Mouse (Mus musculus): ENCODE results near the gene Rpa3.

Gene Rpa3

DNA sequence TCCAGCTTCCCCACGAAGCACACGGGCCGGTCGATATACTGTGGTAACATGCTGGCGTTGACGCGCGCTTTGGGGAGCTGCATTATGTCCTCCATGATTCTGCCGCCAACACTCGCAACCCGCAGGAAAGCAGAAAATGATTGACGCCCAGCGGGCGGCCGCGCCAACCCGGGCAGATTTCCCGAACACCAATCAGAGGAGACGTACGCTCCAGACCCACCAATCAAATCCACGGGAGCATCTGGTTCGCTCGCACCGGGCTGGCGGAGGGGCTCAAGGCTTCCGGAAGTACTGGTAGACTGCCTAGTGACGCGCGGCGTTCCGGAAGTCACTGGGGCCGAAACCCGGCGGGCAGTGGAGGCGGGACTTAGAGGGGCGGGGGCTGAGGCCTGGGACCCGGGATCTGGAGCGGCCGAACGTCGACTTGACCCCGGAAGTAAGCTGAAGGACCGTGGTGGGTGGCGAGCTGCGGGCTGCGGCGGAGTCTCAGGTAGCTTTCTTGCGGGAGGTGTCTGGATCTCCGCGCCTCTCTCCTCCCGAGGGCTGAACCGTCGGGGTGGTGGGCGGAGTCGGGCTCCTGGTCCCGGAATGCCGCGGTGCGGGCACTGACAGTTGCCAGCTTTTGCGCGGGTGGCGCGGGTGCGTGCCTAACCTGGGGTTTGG lies at the start of gene Rpa3, which contains the start of the genes Umad1 and Gm45062:
Gene Rpa3 (minus strand): TSS at position 170 of the 663 bp plus-strand sequence.
Gene Umad1 (plus strand): TSS at position 285 of the 663 bp plus-strand sequence.
Gene Gm45062 (plus strand): TSS at position 447 of the 663 bp plus-strand sequence.
- peak; percentile 97 for DNase-seq

DNA sequence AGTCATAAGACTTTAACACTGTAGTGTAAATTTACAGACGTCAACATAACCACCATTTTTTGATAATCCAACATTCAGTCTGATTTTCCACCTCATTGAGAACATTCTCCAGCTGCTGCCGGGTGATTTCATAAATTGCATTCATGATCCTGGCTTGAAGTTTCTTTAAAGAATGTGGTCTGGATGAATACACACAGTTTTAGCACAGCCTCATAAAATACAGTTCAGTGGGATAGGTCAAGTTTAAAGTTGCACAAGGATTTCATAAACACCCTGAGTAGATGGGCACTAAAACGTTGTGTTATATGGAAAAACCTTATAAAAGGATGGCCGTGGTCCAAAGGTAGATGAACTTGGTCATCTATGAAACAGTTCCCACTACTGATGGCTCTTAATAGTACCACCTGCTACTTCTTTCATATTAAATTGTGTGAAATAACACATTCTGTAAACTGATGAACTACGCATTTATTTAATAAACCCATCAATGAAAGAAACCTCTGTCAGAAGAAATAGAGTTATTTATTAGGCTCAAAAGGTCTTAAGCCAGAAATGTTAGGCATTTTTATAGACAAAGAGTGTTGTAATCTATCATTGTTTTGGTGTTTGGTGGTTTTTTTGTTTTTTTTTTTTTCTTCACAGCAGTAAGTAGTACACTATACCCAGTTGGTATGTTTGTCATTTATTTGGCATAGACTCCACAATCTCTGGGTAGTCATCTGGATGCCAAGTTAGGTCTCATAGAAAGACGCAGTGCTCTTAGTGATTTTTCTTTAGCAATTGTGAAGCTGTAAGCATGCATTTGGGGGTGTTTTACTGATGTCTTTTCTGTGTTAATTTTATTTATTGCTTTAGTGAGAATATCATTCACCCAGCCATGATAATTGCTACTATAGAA lies 49.2 kb upstream of the Rpa3 start:
- no peak for DNase-seq

DNA sequence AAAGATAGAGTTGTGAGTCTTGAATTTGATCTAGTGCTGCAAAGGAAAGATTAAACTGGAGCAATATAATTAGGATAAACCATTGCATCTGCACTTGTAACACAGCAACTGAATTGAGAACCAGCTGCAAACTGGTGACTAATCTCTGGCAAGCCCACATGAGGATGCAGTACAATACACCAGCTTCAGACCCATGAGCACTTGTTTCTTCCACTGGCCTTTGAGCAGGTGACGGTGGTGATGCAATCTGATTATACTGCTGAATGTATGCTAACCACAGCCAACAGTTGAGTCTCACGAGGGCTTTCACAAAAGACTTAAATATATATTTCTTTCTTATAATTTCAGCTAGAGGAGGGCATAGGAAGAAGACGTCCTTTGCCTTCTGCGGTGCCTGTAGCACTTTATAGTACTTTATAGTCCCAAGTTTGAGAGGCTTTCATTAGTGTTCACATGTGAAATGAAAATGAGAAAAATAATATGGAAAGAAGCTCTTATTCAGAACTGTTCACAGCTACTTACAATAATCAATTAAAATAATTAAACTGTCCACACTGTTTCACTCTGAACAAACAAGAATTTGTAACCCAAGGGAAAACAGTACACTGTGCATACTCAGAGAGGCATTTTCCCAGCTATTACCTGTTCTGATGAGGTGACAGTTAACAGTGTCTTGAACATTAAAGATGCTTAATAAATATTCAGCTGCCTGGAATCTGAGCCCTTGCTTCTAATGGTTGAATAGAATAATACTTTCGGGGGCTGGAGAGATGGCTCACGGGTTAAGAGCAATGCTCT lies 40.3 kb upstream of the Rpa3 start:
- DNase-seq = no peak

DNA sequence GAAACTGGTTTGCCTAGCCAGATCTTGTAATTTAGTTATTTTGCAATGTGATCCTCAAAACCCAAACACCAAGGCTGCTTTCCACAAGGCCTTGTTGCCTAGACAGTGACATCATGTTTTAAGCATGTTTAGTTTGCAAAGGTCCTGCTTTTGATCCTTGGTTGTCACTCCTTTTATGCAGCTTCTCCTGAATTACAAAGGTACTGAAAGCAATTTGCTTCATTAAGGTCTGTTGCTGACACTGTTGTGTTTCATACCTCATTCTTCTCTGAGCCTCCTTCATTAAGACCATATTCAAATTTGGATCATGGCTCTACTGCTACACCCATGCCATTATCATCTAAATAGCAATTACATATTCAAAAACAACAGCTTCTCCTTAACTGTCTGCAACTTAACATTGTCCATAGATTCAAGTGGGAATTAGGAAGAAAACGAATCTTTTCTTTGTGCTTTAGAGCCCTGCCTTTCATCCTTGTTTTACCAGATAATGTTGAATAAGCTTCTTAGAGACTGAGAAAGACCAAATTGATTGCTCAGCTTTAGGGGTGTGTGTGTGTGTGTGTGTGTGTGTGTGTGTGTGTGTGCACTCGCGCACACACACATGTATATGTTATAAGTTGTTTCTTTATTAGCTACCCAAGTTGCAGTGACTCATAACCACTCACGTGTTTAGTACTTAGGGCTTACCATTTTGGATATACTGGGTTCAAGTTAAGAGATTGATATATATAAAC lies 35.2 kb upstream of the Rpa3 start:
- DNase-seq = no peak

DNA sequence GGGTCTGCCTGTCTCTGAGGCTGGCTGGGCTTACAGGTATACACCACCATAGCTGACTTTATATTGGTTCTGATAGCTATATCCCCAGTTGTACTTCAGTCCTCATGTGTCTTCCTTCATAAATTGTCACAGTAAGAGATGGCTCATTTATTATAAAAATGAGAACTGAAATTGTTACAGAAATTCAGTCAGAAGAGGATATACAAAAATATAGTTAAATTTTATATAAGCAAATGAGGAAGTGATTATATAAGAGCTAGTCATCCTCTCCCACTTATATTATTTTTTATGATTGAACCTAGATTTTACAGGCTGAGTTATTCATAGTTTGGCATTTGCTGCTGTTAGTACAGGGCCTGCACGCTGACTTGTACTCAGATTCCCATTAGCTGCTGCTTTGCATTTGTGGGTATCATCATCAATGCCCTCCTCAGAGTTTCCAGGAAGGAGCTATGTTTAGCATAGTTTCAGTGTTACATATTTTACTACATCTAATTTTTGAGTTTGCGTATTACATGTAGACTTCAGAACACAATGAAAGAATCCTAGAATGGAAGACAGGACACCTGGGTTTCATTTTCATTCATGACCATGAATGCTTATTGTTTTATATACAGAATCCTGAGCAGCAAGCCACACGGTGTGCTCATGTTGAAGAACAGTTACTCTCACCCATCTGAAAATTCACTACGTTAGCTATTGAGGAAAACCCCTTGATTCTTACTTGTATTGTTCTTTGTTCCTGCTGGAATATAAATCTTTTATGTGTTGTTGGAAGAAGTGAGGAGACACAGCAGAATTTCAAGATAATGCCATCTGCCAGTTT lies 30.0 kb upstream of the Rpa3 start:
- no peak for DNase-seq

DNA sequence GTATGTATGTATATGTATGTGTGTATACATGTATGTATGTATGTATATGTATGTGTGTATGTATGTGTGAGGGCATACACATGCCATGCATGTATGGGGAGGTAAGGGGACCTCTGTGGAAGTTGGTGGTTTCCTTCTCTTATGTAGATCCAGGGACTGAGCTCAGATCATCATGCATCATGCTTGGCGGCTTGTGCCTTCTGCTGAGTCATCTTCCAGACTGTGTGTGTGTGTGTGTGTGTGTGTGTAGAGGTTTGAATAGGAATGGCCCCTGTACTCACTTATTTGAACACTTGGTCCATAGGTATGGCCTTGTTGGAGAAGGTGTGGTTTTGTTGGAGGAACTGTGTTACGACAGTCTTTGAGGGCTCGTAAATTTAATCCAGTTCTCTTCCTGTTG lies 27.2 kb upstream of the Rpa3 start:
- no peak for DNase-seq

DNA sequence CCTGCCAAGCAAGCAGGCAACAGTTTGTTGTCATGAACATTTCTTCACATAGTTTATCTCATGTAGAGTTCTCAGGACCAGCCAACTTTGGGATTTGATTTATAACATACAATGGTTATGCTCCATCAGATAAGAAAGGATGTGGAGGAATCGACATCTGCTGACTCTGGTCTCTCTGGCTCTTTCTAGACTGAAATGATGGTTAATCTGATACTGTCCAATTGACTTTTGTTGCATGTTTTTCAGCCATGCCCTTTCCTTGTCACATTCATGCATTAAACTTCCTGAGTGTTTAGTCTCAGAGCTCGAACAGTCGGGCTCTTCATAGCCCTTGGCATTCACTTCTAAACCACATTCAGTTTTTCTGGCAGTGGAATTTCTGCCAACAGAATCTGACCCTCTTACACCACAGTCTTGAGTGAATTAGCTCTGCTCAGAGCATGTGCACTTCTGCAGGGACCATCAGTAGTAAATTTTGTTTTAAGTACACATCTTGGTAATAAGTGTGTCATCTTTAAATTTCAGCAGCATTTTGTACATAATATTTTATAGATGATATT lies 26.5 kb upstream of the Rpa3 start:
- DNase-seq = no peak

DNA sequence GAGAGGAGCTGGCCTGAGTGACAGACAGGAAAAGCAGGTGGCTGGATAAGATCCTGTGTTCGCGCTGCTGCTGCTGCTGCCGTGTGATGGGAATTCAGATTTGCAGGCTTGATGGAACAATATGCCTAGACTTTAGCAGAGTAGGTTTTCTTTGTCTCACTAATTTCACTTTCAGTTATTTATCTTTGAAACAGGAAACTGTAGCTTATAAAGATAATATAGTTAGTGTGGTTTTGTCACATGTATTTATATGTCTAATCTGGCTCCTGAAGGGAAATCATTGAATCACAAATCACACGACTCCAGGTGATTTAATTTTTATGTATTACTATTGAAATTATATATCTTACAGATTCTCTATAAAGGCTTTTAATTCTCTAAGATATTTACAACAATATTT lies 24.3 kb upstream of the Rpa3 start:
- DNase-seq = no peak

DNA sequence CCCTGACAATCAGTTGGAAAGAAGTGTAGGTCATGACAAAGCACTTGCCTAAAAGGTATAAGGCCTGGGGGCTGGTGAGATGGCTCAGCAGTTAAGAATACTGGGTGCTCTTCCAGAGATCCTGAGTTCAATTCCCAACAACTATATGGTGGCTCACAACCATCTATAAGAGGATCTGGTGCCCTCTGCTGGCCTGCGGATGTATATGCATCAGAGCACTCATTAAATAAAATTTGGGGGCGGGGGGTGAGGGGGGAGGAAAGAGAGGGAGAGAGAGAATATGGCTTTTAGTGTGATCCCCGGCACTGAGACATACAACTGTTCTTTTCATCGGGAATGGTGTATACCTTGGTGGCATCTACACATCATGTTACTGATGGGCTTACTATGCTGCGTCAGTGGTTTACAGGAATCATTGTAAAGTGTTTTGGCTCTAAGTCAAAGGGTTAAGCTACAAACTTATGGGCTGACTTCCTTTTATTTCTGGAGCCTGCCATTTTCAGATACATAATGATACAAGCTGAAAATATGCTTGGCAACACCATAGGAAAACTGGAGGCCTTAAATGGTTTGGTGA lies 19.5 kb upstream of the Rpa3 start:
- no peak for DNase-seq

DNA sequence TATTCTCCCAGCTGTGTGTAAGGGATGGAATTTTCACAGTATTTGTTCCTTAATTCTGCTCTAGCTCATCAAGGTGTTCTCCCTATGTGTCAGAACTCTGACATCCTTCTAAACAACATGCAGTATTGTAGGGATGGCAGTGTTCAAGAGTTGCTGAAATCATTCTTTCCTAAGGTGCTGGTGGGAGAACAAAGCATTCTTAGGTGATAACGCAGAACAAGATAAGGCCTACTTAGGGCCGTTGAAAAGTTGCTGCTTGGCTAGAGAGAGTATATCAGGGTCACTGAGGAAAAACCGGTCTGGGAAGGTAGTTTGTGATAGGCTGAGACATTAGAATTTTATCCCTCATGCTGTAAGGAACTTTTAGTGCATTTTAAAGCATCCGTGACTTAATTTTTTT lies 17.5 kb upstream of the Rpa3 start:
- DNase-seq = no peak

DNA sequence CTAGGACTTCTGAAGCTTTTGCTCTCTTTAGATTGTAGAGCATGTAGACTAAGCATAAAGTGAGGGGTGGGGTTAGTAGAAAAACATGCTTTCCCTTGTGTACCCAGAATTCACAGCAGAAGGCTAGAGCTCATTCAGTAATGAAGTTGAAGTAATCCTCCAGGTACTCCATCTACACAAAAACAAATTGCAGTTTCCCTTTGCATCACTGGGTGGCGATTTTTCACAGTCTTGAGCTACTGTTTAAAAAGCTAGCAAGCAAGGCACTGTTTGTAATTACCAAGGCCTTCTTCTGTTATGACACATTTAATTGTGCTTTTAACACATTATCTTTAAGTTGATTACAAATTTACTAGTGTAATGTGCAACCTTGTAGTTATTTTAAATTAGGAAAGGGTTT lies 16.1 kb upstream of the Rpa3 start:
- peak; percentile 68 for DNase-seq

DNA sequence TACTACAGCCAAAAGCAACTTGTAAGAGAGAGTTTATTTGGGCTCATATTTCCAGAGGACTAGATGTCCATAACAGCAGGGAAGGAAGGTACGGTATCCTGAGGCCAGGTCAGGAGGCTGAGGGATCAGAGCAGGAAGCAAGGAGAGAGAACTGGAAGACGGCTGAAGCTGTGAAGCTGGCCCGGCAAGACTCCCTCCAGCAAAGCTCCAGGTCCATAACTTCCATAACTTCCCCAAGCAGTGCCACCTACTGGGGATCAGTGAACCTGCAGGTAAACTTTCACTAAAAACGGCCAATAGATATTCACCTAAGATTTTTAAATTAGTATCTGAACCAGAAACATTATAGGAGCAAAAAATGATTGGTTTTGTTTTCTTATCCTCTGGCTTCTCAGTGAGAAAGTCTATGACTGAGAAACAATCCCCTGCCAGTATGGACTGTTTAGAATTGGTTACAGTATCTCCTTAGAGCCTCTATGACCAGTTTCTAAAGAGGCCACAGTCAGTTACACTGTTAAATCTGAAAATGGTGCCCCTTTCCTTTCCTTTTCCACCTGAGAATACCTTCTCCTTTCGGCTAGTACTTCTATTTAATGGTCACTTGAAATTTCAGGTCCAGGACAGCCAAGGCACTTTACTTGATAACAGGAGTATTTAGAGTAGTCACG lies 15.5 kb upstream of the Rpa3 start:
- DNase-seq = peak; percentile 24

DNA sequence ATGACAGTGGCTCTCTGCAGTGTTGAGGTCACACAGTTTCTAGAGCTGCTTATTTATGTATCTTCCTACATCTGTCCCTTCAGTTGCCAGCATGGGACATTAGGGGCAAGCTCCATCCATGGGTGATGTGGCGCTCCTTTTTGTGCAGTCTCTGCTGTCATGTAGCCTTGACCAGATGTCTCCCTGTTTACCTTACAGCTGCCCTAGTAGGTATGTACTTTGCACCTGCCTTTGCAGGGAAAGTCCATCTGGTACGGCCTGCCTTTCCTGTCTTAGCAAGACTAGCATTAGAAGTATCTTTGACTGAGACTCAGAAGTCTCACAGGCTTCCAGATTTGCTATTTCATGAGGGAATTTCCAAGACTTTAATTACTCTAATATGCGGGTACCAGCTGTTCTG lies 12.1 kb upstream of the Rpa3 start:
- DNase-seq = no peak

DNA sequence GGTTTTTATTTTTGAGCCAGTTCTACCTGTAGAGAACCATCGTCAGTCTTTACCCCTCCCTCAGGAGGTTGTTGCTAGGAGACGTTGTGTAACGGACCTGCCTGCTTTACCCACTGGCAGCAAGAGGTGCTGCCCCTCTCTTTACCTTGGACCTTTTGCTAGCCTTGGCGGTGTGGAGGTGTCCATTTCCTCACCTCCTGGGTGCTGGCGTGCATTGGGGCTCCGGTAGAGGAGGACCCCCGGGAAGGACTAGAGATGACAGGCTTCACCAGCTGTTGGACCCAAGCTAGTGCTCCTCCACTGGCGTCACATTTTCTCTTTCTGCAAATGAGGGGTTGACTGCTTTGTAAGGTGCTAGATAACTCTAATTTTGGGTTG lies 683 bp upstream of the Rpa3 start:
- DNase-seq = no peak

DNA sequence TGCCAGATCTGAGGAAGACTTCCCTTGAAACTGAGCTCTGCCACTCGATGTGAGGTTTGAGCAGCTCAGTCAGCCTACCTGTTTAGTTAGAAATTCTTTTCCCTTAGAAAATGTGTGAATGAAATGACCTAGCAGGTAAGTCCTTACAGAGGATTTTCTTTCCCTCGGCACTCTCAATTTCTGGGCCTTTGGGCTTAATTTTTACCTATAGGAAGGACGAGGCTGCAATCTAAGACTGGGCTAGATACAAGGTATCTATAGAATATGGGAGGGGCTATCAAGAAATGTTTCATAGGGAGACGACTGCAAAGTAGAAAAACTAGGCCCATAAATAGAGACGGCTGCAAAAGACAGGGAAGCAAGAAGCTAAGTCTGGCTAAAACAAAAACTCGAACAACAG lies 657 bp downstream of the Rpa3 start:
- no peak for DNase-seq

DNA sequence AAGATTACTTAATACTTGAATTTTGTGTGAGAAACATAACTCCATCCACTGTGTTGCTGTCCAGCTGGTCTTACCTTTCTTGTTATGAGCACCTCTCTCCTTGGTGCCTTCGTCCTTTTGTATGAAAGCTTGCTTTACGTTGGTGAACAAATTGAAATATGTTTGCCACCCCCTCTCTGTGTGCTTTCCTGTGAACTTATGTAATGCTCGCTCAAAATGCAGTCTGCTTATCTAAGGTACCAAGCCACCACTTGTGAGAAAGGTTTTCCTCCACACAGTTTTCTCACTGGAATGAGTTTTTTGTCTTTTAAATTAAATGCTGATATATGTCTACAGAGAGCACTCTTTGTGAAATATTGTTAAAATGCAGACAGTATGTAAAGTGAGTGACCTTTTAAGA lies 30.4 kb downstream of the Rpa3 start:
- DNase-seq = no peak

DNA sequence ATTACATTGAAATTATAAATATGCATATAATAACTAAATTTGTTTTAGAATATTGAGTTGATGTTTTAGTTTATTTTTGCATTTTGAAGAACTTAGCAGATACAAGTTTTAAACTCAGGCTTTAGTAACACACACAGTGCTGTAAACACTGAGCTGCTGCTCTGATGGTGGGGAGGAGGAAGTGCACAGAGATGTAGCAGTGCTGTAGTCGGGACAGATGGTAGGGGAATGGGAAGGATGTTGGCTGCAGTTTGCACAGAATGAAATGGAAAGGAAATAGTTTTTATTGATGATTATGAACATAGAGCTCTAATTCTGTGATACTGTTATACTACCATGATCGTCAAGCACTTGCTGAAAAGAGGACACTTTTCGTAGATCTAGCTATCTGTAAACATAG lies 31.9 kb downstream of the Rpa3 start:
- no peak for DNase-seq

DNA sequence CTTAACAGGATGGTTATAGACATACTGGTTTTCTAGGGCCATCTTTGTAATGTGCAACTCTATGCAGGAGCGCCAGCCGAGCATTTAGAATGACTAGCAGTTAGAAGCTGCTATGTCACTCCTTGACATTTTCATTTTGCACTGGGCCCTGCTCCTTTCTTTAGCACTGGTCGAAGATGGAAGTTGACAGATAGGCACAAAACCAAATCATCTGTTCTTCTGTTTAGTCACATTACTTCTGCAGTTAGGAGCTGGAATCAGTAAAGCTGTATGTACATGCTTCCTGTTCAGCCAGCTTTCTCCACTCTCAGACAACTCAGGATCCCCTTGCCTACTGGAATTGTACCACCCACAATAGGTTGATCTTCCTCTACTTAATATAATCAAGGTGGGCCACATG lies 48.3 kb downstream of the Rpa3 start:
- no peak for DNase-seq

DNA sequence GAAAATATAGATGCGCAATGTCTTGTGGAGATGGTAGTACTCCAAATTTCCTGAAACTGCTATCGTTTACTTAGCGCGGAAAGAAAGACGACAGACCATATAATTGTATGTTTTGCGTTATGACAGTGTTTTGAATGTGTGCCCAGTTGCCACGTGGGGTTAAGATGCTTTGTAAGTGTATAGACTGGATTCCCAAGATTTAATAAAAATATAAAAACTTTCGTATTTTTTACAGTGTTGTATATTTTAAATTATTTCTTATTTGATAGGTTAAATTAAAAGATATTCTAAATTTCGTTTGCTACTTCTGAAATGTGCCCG lies 49.1 kb downstream of the Rpa3 start:
- DNase-seq = peak; percentile 25

DNA sequence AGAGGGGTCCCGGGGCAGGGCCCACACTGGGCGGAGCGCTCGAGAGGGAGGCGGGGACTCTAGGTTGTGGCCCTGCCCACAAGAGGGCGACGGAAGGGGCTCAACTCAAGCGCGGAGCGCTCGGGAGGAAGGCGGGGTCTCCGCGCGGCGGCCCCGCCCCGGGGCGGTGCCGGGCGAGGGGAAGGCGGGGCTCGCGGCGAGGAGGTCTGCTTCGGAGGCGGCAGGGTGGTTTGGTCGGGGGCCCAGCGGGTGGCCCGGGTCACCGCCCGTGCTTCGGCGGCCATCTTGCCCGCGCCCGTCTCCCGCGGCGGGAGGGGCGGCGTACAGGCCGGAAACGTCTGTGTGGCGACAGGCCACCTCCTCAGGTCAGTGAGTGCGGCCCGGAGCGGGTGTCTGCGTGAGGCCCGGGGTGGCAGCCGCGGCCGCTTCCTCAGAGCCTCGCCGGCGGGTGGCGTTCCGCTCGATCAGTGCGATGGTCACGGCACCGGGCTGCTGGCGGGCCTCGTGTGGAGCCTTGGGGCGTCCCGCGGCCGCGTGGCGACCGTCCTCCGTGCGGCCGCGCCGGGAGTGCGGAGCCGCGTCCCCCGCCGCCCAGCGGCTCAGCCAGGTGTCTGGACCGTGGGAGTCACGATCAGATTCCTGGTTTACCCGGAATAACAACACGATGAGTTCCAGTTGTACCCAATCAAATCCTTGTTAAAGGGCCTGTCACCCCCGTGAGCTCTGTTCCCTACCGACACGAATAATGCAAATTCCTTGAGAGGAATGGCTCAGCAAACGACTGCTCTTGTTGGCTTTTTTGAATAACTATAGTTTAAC lies 49.7 kb downstream of the Rpa3 start, which contains the start of gene Mios:
Gene Mios (plus strand): TSS at position 176 of the 819 bp plus-strand sequence.
- peak; percentile 89 for DNase-seq
